Mouse (Mus musculus) small intestine, adult 2 months (tissue): Measurements from ENCODE around the gene Rapgef3. TPM values are rescaled to one million over a fixed set of nuclear protein-coding genes. Genes with fewer than 3 reads are reported as not detected.

Experiments used
- H3K27ac ChIP-seq: fragments of 200-500 bp; 2 replicates; pipeline ENCODE4 v1.5.1; 2012; ENCODE audit warnings: low read depth, low read length, control low read depth, inconsistent platforms; ENCODE audit not compliant: insufficient read depth
- H3K27me3 ChIP-seq: fragments of 200-500 bp; 2 replicates; pipeline ENCODE4 v1.6.1; 2012; ENCODE audit warnings: mild to moderate bottlenecking, moderate library complexity, low read length, inconsistent platforms; ENCODE audit not compliant: control insufficient read depth, insufficient read depth
- H3K36me3 ChIP-seq: fragments of 200-500 bp; 2 replicates; pipeline ENCODE4 v1.6.1; 2012; ENCODE audit warnings: mild to moderate bottlenecking, low read length, control low read depth, inconsistent platforms; ENCODE audit not compliant: control insufficient read depth, insufficient read depth
- H3K4me1 ChIP-seq: fragments of 200-500 bp; 2 replicates; pipeline ENCODE4 v1.6.1; 2012; ENCODE audit warnings: low read length, inconsistent platforms, mixed read lengths; ENCODE audit not compliant: control insufficient read depth, insufficient read depth, insufficient read length
- H3K4me3 ChIP-seq: fragments of 200-500 bp; 2 replicates; pipeline ENCODE4 v1.5.1; 2012; ENCODE audit warnings: low read depth, mild to moderate bottlenecking, control low read depth, inconsistent platforms, low read length, moderate library complexity
- CTCF ChIP-seq: fragments of 200-500 bp; IDR thresholded peaks from 2 replicates; pipeline ENCODE4 v1.5.1; 2012; ENCODE audit warnings: low read depth, mild to moderate bottlenecking, control low read depth, inconsistent platforms, low read length, moderate library complexity, mixed read lengths; ENCODE audit not compliant: insufficient replicate concordance, insufficient read length; ENCODE audit errors: extremely low read depth
- POLR2A ChIP-seq: fragments of 200-500 bp; IDR thresholded peaks from 2 replicates; pipeline ENCODE4 v1.6.1; 2012; ENCODE audit warnings: low read depth, mild to moderate bottlenecking, control low read depth, inconsistent platforms, low read length, moderate library complexity
- WGBS: fragments of 180-500 bp; shearing (Covaris S2); methylation state at CpG from one replicate; pipeline ENCODE4 v1.1.7; 2018; 5-methylcytosine and 5-hydroxymethylcytosine counted together
- polyA plus RNA-seq: library from polyadenylated mRNA; depleted of rRNA; stranded (reverse); fragments of >200 nt; gene quantifications from 2 replicates; pipeline ENCODE4 v1.2.3, GENCODE M21; 2012

Rapgef3 gene
- polyA plus RNA-seq, 1 experiment: 17.1 TPM

DNA sequence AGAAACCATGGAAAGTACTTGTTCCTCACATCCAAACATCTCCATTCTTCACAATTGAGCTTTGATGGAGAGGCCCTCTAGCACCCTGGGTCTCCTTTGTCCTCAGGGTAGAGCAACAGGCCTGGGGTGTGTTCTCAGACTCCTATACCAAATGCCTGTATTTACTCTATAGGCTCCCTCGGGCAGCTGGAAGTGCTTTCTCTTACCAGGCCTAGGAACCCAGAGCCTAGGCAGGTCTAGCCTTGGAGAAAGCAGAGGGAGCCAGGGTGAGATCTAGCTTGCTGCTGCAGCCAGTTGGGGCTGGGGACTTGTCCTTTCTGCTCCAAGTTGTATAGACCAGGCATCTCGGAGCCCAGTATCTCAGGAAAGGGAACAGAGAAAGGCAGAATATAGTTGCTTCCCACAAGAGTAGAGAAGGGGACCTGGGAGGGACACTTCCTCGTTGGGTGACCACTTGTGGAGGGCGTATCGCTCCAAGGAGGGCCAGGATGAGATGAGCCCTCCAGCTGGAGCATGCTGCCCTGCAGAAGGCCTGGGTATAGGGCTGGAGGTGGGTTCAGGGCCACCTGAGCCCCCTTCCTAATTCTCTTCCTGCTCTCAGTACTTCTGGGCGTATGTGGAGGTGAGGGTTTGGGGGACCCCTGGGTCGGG, 19.5 kb upstream of the Rapgef3 start:
- Histone ChIP-seq H3K27me3 (no peaks in the 10 kb centered on the region), H3K4me1 (peaks cover 16% of the 10 kb centered on the region), H3K36me3 (no peaks in the 10 kb centered on the region), H3K27ac (no peak overlapping the region), H3K4me3 (no peak overlapping the region)
- WGBS: 71% methylated on average over 7 of the region's 7 CpGs
- TF ChIP-seq POLR2A (no peak), CTCF (no peak)

DNA sequence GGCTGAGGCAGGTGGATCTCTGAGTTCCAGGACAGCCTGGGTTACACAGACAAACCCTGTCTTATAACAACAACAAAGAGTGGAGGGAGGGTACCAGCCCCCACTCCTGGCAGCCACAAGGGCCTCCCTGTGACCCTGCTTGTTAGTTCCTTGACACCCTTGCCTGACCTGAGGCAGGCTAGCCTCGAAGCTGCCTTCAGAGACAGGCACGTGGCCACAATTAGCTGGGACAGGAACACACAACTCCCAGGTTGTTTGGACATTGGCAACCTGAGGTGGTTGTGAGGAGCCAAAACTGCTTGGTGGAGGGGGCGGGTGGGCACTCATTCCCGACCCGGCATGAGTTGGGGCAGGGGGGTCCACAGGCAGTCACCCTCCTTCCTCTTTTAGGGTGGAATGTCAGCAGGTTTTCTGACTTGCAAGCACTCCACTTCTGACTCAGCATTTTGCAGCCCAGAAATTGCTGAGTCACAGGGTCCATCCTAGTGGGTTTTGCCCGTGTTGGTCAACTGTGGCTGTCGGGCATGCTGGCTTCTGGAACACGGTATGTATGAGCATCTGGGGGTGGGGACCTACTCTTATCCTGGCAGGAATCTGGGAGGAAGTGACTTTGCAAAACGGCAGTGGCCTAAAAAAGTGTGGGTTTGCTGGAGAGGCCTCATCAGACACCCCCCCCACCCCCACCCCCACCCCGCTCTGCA, 18.8 kb upstream of the Rapgef3 start:
- Histone ChIP-seq H3K36me3 (no peaks in the 10 kb centered on the region), H3K4me1 (peaks cover 16% of the 10 kb centered on the region), H3K4me3 (no peak overlapping the region), H3K27me3 (no peaks in the 10 kb centered on the region), H3K27ac (no peak overlapping the region)
- TF ChIP-seq POLR2A (no peak), CTCF (no peak)
- WGBS: 70% methylated on average over 10 of the region's 10 CpGs

DNA sequence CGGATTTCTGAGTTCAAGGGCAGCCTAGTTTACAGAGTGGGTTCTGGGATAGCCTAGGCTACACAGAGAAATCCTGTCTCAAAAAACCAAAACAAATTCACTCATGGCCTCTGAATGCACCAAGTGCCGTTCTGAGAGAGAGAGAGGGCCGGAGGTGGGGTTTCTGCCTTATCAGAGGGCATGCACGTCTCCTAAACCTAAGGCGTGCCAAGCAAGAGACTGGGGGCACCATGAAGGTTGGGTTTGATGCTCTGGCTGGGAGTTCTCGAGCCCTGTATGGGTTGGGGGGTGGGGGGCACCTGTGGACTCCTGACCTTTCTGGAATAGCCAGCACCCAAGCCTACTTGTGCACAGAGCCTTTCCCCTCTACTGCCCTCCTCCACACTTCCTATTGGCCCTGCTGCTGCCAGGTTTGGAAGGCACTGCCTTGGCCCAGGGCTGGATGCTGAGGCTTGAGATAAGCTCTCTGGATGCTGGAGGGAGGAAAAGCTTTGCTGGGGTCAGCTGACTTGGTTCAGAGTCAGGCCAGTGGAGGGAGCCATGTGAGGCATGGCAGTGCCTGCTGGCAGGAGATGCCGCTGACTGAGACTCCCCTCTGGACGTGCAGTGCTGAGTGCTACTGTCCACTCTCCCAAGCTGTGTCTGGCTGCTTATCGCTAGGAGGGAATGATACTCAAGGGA, 18.1 kb upstream of the Rapgef3 start:
- WGBS: 82% methylated on average over 9 of the region's 9 CpGs
- no peaks in the 10 kb centered on the region for H3K27me3 ChIP-seq
- no peak for TF ChIP-seq CTCF
- no peak for TF ChIP-seq POLR2A
- no peaks in the 10 kb centered on the region for H3K36me3 ChIP-seq
- peaks cover 16% of the 10 kb centered on the region for H3K4me1 ChIP-seq
- H3K27ac ChIP-seq: no peak overlapping the region
- no peak overlapping the region for H3K4me3 ChIP-seq

DNA sequence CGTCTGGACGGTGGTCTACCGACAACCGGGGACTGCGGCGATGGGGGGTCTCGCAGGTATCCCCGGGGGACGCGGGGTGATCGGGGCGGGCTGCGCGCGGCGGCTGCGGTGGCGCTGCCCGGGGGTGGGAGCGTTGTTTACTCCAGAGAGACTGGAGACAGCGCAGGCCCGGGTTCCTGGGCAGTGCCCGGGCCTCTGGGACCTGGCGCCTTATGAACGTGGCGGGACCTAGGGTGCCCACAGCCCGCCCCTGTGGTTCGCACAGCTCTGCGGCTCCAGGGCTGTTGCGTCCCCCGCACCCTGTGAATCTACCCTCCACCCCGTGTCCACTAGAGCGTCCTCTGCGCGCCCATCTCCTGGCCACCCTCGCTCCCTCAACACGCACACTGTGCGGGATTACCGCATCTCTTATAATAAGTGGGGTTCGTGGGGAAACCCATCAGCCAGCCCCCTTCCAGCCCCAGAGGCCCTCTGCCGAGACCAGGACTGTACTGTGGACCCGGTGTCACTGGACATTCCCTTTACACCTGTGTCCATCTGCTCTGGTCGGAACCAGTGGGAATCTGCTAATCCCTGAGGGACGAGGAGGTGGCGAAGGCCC, 16.9 kb upstream of the Rapgef3 start:
- 5% methylated on average over 44 of the region's 45 CpGs for WGBS
- no peak overlapping the region for H3K27ac ChIP-seq
- peaks cover 13% of the 10 kb centered on the region for H3K4me1 ChIP-seq
- no peaks in the 10 kb centered on the region for H3K36me3 ChIP-seq
- TF ChIP-seq CTCF (no peak), POLR2A (no peak)
- peak overlapping the region; percentile 94 for H3K4me3 ChIP-seq
- no peaks in the 10 kb centered on the region for H3K27me3 ChIP-seq

DNA sequence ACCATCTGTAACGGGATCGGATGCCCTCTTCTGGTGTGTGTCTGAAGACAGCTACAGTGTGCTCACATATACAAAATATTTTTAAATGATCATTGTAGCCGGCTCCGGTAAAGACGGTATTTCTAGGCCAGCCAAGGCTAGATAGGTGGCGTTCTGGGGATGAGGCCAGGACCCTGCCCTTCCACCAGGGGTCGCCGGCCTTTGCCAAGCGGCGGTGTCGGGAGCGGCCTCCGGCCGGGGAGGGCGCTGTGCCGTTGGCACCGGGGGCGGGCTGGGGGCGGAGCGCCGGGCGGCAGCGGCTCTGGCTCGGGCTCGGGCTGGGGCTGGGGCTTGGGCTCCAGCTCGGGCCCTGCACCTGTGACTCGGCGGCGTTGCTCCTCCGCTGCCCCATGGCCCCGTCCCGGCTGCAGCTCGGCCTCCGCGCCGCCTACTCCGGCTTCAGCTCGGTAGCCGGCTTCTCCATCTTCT, 16.4 kb upstream of the Rapgef3 start:
- Histone ChIP-seq H3K36me3 (no peaks in the 10 kb centered on the region), H3K4me1 (peaks cover 12% of the 10 kb centered on the region), H3K27ac (no peak overlapping the region), H3K4me3 (peak overlapping the region; percentile 94), H3K27me3 (no peaks in the 10 kb centered on the region)
- WGBS: 2% methylated on average over 38 of the region's 39 CpGs
- TF ChIP-seq POLR2A (peak; percentile 48), CTCF (peak; percentile 98)

DNA sequence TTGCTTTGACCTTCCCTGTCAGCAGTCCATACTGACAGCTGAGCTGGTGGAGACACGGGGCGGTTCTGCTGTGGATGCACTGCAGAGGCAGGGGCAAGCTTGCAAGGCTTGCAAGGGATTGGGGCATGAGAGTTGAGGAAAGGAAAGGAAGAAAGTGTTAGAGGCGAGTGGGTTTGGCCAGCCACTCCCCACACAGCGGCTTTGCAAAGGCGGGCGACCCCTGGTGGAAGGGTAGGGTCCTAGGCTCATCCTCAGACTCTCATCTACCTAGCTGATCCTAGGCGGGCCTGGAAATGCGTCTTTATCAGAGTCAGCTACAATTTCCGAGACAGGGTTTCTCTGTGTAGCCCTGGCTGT, 15.0 kb upstream of the Rapgef3 start:
- TF ChIP-seq POLR2A (no peak), CTCF (peak; percentile 70)
- 5% methylated on average over 9 of the region's 9 CpGs for WGBS

More for the DNA sequence above, 15.0 kb upstream of the Rapgef3 start:
- peaks cover 10% of the 10 kb centered on the region for H3K4me1 ChIP-seq
- H3K27me3 ChIP-seq: no peaks in the 10 kb centered on the region
- H3K27ac ChIP-seq: 0 out of 2 replicates have a peak overlapping the region, but pooled peaks have one; percentile 10
- peak overlapping the region; percentile 13 for H3K4me3 ChIP-seq
- no peaks in the 10 kb centered on the region for H3K36me3 ChIP-seq
